Comparison of ENCODE assay signal across 16 mouse cellular contexts in genomic region chr13:6627352-6627751, GRCm38 (mm10). TPM values are rescaled to one million over a fixed set of nuclear protein-coding genes. Genes with fewer than 3 reads are reported as not detected.
A peak's percentile ranks its signal among the peaks of the same experiment; 100 is the strongest.
DNase-seq lines count a peak whose midpoint lies in the region; ATAC-seq and TF ChIP-seq lines count a peak whose summit lies in the region.
"Had no signal": no experiment of that assay in that cellular context is flagged by ENCODE, and none has a peak within 500 bp of the region (broad histone marks: within the 10 kb centered on the region; RNA-seq: fewer than 3 reads in every experiment).

No protein-coding gene starts in this region.

- H3K27ac ChIP-seq in liver, postnatal 0 days (ENCODE audit: low read depth) = no peak overlapping the region
- no peak overlapping the region for H3K27ac ChIP-seq in liver, embryonic 12.5 days
- H3K27ac ChIP-seq: embryonic facial prominence, embryonic 15.5 days; forebrain, embryonic 12.5 days; limb, embryonic 15.5 days had no signal

- DNase-seq in liver, postnatal 0 days = no peak
- peak; percentile 68 for DNase-seq in CD4-positive, CD25-positive, alpha-beta regulatory T cell, adult 2 months (ENCODE audit: low read depth, low spot score)
- DNase-seq in adipocyte (ENCODE audit: low spot score) = peak; percentile 46
- peak; percentile 57 for DNase-seq in splenic B cell, adult 2 months (ENCODE audit: low read depth, low spot score)
- DNase-seq in thymus, postnatal 10 days (ENCODE audit: low spot score in 2 of 2) = no peak
- DNase-seq: adrenal gland, postnatal 14 days; cerebellum, adult 9-10 months; heart, postnatal 36 days; kidney, postnatal 10 days; lung, embryonic 14.5 days had no signal

- no peak overlapping the region for H3K4me2 ChIP-seq in liver, postnatal 0 days (ENCODE audit: low read depth, low read length)
- no peak overlapping the region for H3K4me2 ChIP-seq in liver, embryonic 12.5 days
- H3K4me2 ChIP-seq: embryonic facial prominence, embryonic 15.5 days; forebrain, embryonic 12.5 days; limb, embryonic 15.5 days; lung, embryonic 14.5 days had no signal

- ATAC-seq in liver, postnatal 0 days = no peak
- ATAC-seq in liver, embryonic 12.5 days = no peak
- ATAC-seq in megakaryocyte-erythroid progenitor cell, adult 5-6 weeks (replicated peaks; ENCODE audit: low FRiP score, low TSS enrichment, poor library complexity, severe bottlenecking) = no peak

- peaks cover 3% of the 10 kb centered on the region; the same call in 1 of the 2 replicates for H3K4me1 ChIP-seq in liver, postnatal 0 days (ENCODE audit: insufficient read depth)
- H3K4me1 ChIP-seq in liver, embryonic 12.5 days = no peaks in the 10 kb centered on the region

- H3K36me3 ChIP-seq in liver, postnatal 0 days (replicated peaks; ENCODE audit: insufficient read depth, low read length) = no peaks in the 10 kb centered on the region
- H3K36me3 ChIP-seq in liver, embryonic 12.5 days = no peaks in the 10 kb centered on the region
- no peaks in the 10 kb centered on the region for H3K36me3 ChIP-seq in splenic B cell, adult 2 months (ENCODE audit: control insufficient read depth, insufficient read depth, low read length, poor library complexity, severe bottlenecking)
- H3K36me3 ChIP-seq: embryonic facial prominence, embryonic 15.5 days; forebrain, embryonic 12.5 days; limb, embryonic 15.5 days had no signal

- H3K9ac ChIP-seq in liver, postnatal 0 days (replicated peaks) = no peak overlapping the region
- no peak overlapping the region for H3K9ac ChIP-seq in liver, embryonic 12.5 days
- H3K9ac ChIP-seq: embryonic facial prominence, embryonic 15.5 days; forebrain, embryonic 12.5 days; limb, embryonic 15.5 days; lung, embryonic 14.5 days had no signal

- H3K9me3 ChIP-seq in liver, postnatal 0 days (ENCODE audit: low read length) = no peaks in the 10 kb centered on the region
- H3K9me3 ChIP-seq in liver, embryonic 12.5 days (replicated peaks) = no peaks in the 10 kb centered on the region
- H3K9me3 ChIP-seq: embryonic facial prominence, embryonic 15.5 days; forebrain, embryonic 12.5 days; limb, embryonic 15.5 days; megakaryocyte, embryonic 14.5 days had no signal

- no peaks in the 10 kb centered on the region for H3K27me3 ChIP-seq in liver, postnatal 0 days (ENCODE audit: insufficient read depth, low read length)
- H3K27me3 ChIP-seq in liver, embryonic 12.5 days (replicated peaks) = no peaks in the 10 kb centered on the region
- H3K27me3 ChIP-seq in splenic B cell, adult 2 months (ENCODE audit: control insufficient read depth, insufficient read depth, low read length, poor library complexity, severe bottlenecking) = no peaks in the 10 kb centered on the region
- H3K27me3 ChIP-seq: embryonic facial prominence, embryonic 15.5 days; forebrain, embryonic 12.5 days; limb, embryonic 15.5 days; megakaryocyte, embryonic 14.5 days had no signal

- peak; percentile 36 for TF ChIP-seq CTCF in liver, postnatal 0 days (IDR thresholded peaks at IDR 0.05; ENCODE audit: low read depth)

- TF ChIP-seq EP300 in liver, postnatal 0 days (IDR thresholded peaks at IDR 0.05; ENCODE audit: low read depth) = no peak

- WGBS in liver, postnatal 0 days (ENCODE audit: insufficient replicate concordance) = 86% methylated on average over 3 of the region's 3 CpGs
- 82% methylated on average over 3 of the region's 3 CpGs for WGBS in liver, embryonic 12.5 days (ENCODE audit: insufficient replicate concordance)

- H3K4me3 ChIP-seq in liver, postnatal 0 days (ENCODE audit: low read depth, low read length) = no peak overlapping the region
- H3K4me3 ChIP-seq in liver, embryonic 12.5 days = no peak overlapping the region
- H3K4me3 ChIP-seq: embryonic facial prominence, embryonic 15.5 days; forebrain, embryonic 12.5 days; limb, embryonic 15.5 days; megakaryocyte, embryonic 14.5 days had no signal

RNA-seq across cellular contexts. Expression of gene Pfkp, which starts 21.2 kb away (rescaled TPM):
- 3.7 and 4.9 TPM in 2 replicates for polyA plus RNA-seq in liver, postnatal 0 days (2015; fragmentation: Nextera tagmentation; extraction: Ambion mirVana)
- 14.4 and 17.3 TPM in 2 replicates for polyA plus RNA-seq in liver, embryonic 12.5 days (2016; fragmentation: Nextera tagmentation; extraction: Ambion mirVana)
- 5.7 and 6.2 TPM in 2 replicates for total RNA-seq in megakaryocyte-erythroid progenitor cell, adult 5-6 weeks (2014; fragmentation: Nextera tagmentation)
- total RNA-seq in megakaryocyte-erythroid progenitor cell, adult 5-6 weeks (2017) = 16.6 and 31.5 TPM in 2 replicates

Comparison
In these comparisons a context has a peak if more than half of its experiments do, and no peak if none do; other contexts are left out.
1. DNase-seq: peak in CD4-positive, CD25-positive, alpha-beta regulatory T cell, adult 2 months (single experiment), adipocyte (single experiment) and splenic B cell, adult 2 months (single experiment); none in liver, postnatal 0 days (single experiment) and thymus, postnatal 10 days (0 of 2).